Mouse (Mus musculus) CH12.LX (cell line): Measurements from ENCODE around the gene Orai1. TPM values are rescaled to one million over a fixed set of nuclear protein-coding genes. Genes with fewer than 3 reads are reported as not detected.

Source experiments
- DNase-seq: peaks from one replicate; pipeline ENCODE4 v3.0.0-alpha.2; 2013; ENCODE audit errors: extremely low read depth
- H3K27ac ChIP-seq: 2 replicates; pipeline ENCODE4 v1.5.1; 2012; ENCODE audit warnings: low read depth, mild to moderate bottlenecking, control low read depth, moderate library complexity; ENCODE audit not compliant: insufficient read depth
- H3K27me3 ChIP-seq: replicated peaks from 2 replicates; pipeline ENCODE3; 2012; ENCODE audit warnings: inconsistent platforms
- H3K36me3 ChIP-seq, 2 experiments: replicated peaks in 1 of 2; 2 replicates each; pipeline versions ENCODE3 to v1.6.1; 2012; ENCODE audit warnings: inconsistent platforms in 1 of 2, low read length in 1 of 2, mild to moderate bottlenecking in 1 of 2, mixed read lengths in 1 of 2, moderate library complexity in 1 of 2; ENCODE audit not compliant: control insufficient read depth in 1 of 2, insufficient read depth in 1 of 2
- H3K4me1 ChIP-seq, 2 experiments: 2 replicates each; pipeline ENCODE4 v1.6.1; 2012; ENCODE audit warnings: inconsistent platforms in 1 of 2, moderate library complexity in 1 of 2; ENCODE audit not compliant: insufficient read depth in 2 of 2, control insufficient read depth in 1 of 2
- H3K4me2 ChIP-seq: 2 replicates; pipeline ENCODE4 v1.6.1; 2012; ENCODE audit warnings: low read depth, mild to moderate bottlenecking, control low read depth; ENCODE audit not compliant: poor library complexity, insufficient read depth, severe bottlenecking
- H3K4me3 ChIP-seq, 3 experiments: fragments of 150-350 bp in 1 of 3; sonication (generic) in 1 of 3; replicated peaks in 1 of 3; 2 replicates each; pipeline versions ENCODE3 to v1.5.1; 2011 to 2012; ENCODE audit warnings: low read depth in 2 of 3, low read length in 2 of 3, mild to moderate bottlenecking in 2 of 3, moderate library complexity in 2 of 3, control low read depth in 1 of 3, improper control_type of control experiment in 1 of 3, inconsistent platforms in 1 of 3, mixed read lengths in 1 of 3; ENCODE audit not compliant: poor library complexity in 1 of 3
- H3K79me2 ChIP-seq: replicated peaks from 2 replicates; pipeline ENCODE4 v1.6.1; 2012; ENCODE audit warnings: mild to moderate bottlenecking, moderate library complexity; ENCODE audit not compliant: control insufficient read depth, poor library complexity, insufficient read depth, severe bottlenecking; ENCODE audit errors: extremely low read depth
- H3K9ac ChIP-seq: 2 replicates; pipeline ENCODE4 v1.6.1; 2012; ENCODE audit warnings: low read depth, mild to moderate bottlenecking, control low read depth, moderate library complexity; ENCODE audit not compliant: insufficient read depth
- H3K9me3 ChIP-seq: replicated peaks from 2 replicates; pipeline ENCODE3; 2012; ENCODE audit warnings: low read length, inconsistent platforms, mixed read lengths
- CTCF ChIP-seq, 2 experiments: IDR thresholded peaks in 1 of 2; conservative IDR thresholded peaks in 1 of 2; 2 replicates each; pipeline ENCODE4 v1.5.1; 2011 to 2012; ENCODE audit warnings: low read depth in 2 of 2, low read length in 2 of 2, improper control_type of control experiment in 1 of 2, inconsistent platforms in 1 of 2, mild to moderate bottlenecking in 1 of 2, moderate library complexity in 1 of 2
- E2F4 ChIP-seq: IDR thresholded peaks from 2 replicates; pipeline ENCODE4 v1.6.1; 2011; ENCODE audit warnings: low read depth, low read length, improper control_type of control experiment; ENCODE audit not compliant: insufficient replicate concordance
- ELF1 ChIP-seq: IDR thresholded peaks from 2 replicates; pipeline ENCODE4 v1.6.1; 2014; ENCODE audit warnings: low read depth, mild to moderate bottlenecking, inconsistent platforms, low read length, improper control_type of control experiment
- EP300 ChIP-seq: IDR thresholded peaks from 2 replicates; pipeline ENCODE4 v1.6.1; 2011; ENCODE audit warnings: low read length, improper control_type of control experiment
- ETS1 ChIP-seq: conservative IDR thresholded peaks from 2 replicates; pipeline ENCODE4 v1.6.1; 2012; ENCODE audit warnings: low read depth, mild to moderate bottlenecking, inconsistent platforms, low read length, improper control_type of control experiment, moderate library complexity
- GABPA ChIP-seq: IDR thresholded peaks from 2 replicates; pipeline ENCODE4 v1.6.1; 2012; ENCODE audit warnings: low read depth, low read length, improper control_type of control experiment, inconsistent platforms; ENCODE audit not compliant: insufficient replicate concordance
- JUND ChIP-seq: conservative IDR thresholded peaks from 2 replicates; pipeline ENCODE4 v1.6.1; 2011; ENCODE audit warnings: low read depth, low read length, improper control_type of control experiment
- MAFK ChIP-seq: IDR thresholded peaks from 2 replicates; pipeline ENCODE4 v1.6.1; 2011; ENCODE audit warnings: low read length, improper control_type of control experiment; ENCODE audit not compliant: insufficient replicate concordance
- MAX ChIP-seq: IDR thresholded peaks from 2 replicates; pipeline ENCODE4 v1.6.1; 2011; ENCODE audit warnings: low read length, improper control_type of control experiment
- MYC ChIP-seq: IDR thresholded peaks from 2 replicates; pipeline ENCODE4 v1.6.1; 2011; ENCODE audit warnings: low read depth, mild to moderate bottlenecking, improper control_type of control experiment, low read length
- NELFE ChIP-seq: IDR thresholded peaks from 2 replicates; pipeline ENCODE4 v1.6.1; 2011; ENCODE audit warnings: low read depth, low read length, improper control_type of control experiment
- NRF1 ChIP-seq: IDR thresholded peaks from 2 replicates; pipeline ENCODE4 v1.6.1; 2014; ENCODE audit warnings: low read depth, mild to moderate bottlenecking, inconsistent platforms, low read length, improper control_type of control experiment, moderate library complexity
- POLR2AphosphoS2 ChIP-seq: IDR thresholded peaks from 2 replicates; pipeline ENCODE4 v1.6.1; 2011; ENCODE audit warnings: low read depth, low read length, improper control_type of control experiment
- RCOR1 ChIP-seq: conservative IDR thresholded peaks from 2 replicates; pipeline ENCODE4 v1.6.1; 2012; ENCODE audit warnings: low read depth, mild to moderate bottlenecking, inconsistent platforms, low read length, improper control_type of control experiment
- SIN3A ChIP-seq: IDR thresholded peaks from 2 replicates; pipeline ENCODE4 v1.6.1; 2012; ENCODE audit warnings: low read length, improper control_type of control experiment, inconsistent platforms
- SMC3 ChIP-seq: IDR thresholded peaks from 2 replicates; pipeline ENCODE4 v1.6.1; 2011; ENCODE audit warnings: low read depth, low read length, improper control_type of control experiment
- UBTF ChIP-seq: IDR thresholded peaks from 2 replicates; pipeline ENCODE4 v1.6.1; 2012; ENCODE audit warnings: low read depth, mild to moderate bottlenecking, inconsistent platforms, low read length, improper control_type of control experiment, moderate library complexity
- USF1 ChIP-seq: IDR thresholded peaks from 2 replicates; pipeline ENCODE4 v1.6.1; 2014; ENCODE audit warnings: low read depth, mild to moderate bottlenecking, inconsistent platforms, low read length, improper control_type of control experiment
- USF2 ChIP-seq: conservative IDR thresholded peaks from 2 replicates; pipeline ENCODE4 v1.6.1; 2011; ENCODE audit warnings: low read depth, low read length, improper control_type of control experiment
- ZC3H11A ChIP-seq: IDR thresholded peaks from 2 replicates; pipeline ENCODE4 v1.6.1; 2012; ENCODE audit warnings: low read depth, mild to moderate bottlenecking, inconsistent platforms, low read length, improper control_type of control experiment
- ZKSCAN1 ChIP-seq: IDR thresholded peaks from 2 replicates; pipeline ENCODE4 v1.6.1; 2012; ENCODE audit warnings: low read depth, inconsistent platforms, low read length, improper control_type of control experiment, borderline replicate concordance
- ZNF384 ChIP-seq: IDR thresholded peaks from 2 replicates; pipeline ENCODE4 v1.6.1; 2012; ENCODE audit warnings: low read depth, low read length, improper control_type of control experiment, inconsistent platforms
- dilution Hi-C: fragments of 300-500 bp; cut with MboI; formaldehyde crosslinking; loops from 2 replicates; pipeline ENCODE4 v1.14.3; 2020; ENCODE audit warnings: low sequenced_read_pairs; ENCODE audit not compliant: extremely low pct_unique_long_range_greater_than_20kb, extremely low pct_ligation_motif_present
- in situ Hi-C: fragments of 300-500 bp; cut with MboI; formaldehyde crosslinking; loops from 3 replicates; pipeline ENCODE4 v1.14.3; 2019; ENCODE audit warnings: low sequenced_read_pairs, low pct_ligation_motif_present, low pct_unique_long_range_greater_than_20kb, mixed read lengths
- polyA plus RNA-seq: library from polyadenylated mRNA; unstranded; fragments of >175 nt; gene quantifications from 2 replicates; pipeline ENCODE4 v1.2.1, GENCODE M21; 2012; ENCODE audit warnings: low read depth; ENCODE audit not compliant: insufficient read length
- total RNA-seq, 2 experiments: library from RNA; depleted of rRNA; stranded (reverse); fragments of 300-350 nt in 1 of 2; fragments of >200 nt in 1 of 2; gene quantifications; 2 replicates each; pipeline ENCODE4 v1.2.3; 2012 to 2014

Orai1 gene
- total and polyA plus RNA-seq, 3 experiments: 17.4 to 27.7 (median 17.8) TPM

- Histone ChIP-seq H3K4me2 (no peak overlapping the region), H3K9me3 (peaks cover 6% of the 10 kb centered on the region), H3K27ac (no peak overlapping the region), H3K36me3 (no peaks in the 10 kb centered on the region), H3K4me3 (no peak overlapping the region), H3K27me3 (no peaks in the 10 kb centered on the region), H3K79me2 (no peaks in the 10 kb centered on the region), H3K9ac (no peak overlapping the region)
- dilution Hi-C loops: no loop called here
- in situ Hi-C loops: no loop called here
- no peak for TF ChIP-seq ZNF384
- TF ChIP-seq UBTF: no peak
- TF ChIP-seq USF2: no peak
- TF ChIP-seq MAFK: no peak
- TF ChIP-seq SMC3: no peak
- no peak for TF ChIP-seq MYC
- TF ChIP-seq E2F4: no peak
- no peak for TF ChIP-seq ZC3H11A
- TF ChIP-seq EP300: no peak
- no peak for TF ChIP-seq RCOR1
- no peak for TF ChIP-seq ETS1
- no peak for TF ChIP-seq GABPA
- TF ChIP-seq USF1: no peak
- TF ChIP-seq MAX: no peak
- no peak for TF ChIP-seq NRF1
- TF ChIP-seq JUND: no peak
- no peak for TF ChIP-seq NELFE
- no peak for TF ChIP-seq POLR2AphosphoS2
- TF ChIP-seq SIN3A: no peak
- TF ChIP-seq ZKSCAN1: no peak
- TF ChIP-seq, all 38 proteins: peak for 0
- peaks cover 2 to 18% of the 10 kb centered on the region in 2 experiments; a peak in 2 of 4 replicates for H3K4me1 ChIP-seq
- DNase-seq: no peak
Observed at GRCm38 (mm10) chr5:123050918-123051317, 36.0 kb downstream of the Orai1 start.

DNA sequence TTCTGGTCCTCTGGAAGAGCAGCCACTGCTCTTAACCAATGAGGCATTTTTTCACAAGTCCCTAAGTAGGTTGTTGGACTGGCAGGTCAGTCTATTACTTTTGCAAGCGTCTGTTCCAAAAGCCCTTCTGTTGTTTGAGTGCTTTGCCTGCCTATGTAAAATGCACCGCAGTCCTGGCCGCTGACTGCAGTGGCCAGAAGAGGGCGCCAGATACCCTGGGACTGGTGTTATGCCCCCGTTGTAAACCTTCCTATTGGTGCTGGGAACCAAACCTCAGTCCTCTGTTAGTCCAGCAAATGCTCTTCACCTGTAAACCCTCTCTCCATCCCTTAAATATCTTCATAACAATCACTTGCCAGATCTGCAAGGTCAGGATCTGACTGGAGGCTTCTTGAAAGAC is 36.9 kb downstream of the Orai1 start:
- Histone ChIP-seq H3K4me2 (no peak overlapping the region), H3K9ac (no peak overlapping the region), H3K27ac (no peak overlapping the region), H3K79me2 (no peaks in the 10 kb centered on the region), H3K9me3 (peaks cover 6% of the 10 kb centered on the region), H3K27me3 (no peaks in the 10 kb centered on the region), H3K36me3 (no peaks in the 10 kb centered on the region), H3K4me1 (peaks cover 0 to 16% of the 10 kb centered on the region in 2 experiments; a peak in 2 of 4 replicates), H3K4me3 (no peak overlapping the region)
- TF ChIP-seq ELF1 (no peak), CTCF (conservative IDR thresholded peaks at IDR 0.05 in 1 of 2, IDR thresholded peaks at IDR 0.05 in 1 of 2; ENCODE audit: low read depth in 2 of 2, low read length in 2 of 2) (peak in 1 of 2 experiments; percentile 25; a peak in 2 of 4 replicates)
- in situ Hi-C loops: no loop called here
- DNase-seq: no peak
- dilution Hi-C loops: no loop called here
